Mouse (Mus musculus) brain, embryonic 14.5 days (tissue): ENCODE data around the gene Thada. TPM values are rescaled to one million over a fixed set of nuclear protein-coding genes. Genes with fewer than 3 reads are reported as not detected.
A peak's percentile ranks its signal among the peaks of the same experiment; 100 is the strongest.

Source experiments
- DNase-seq: peaks from one replicate; pipeline ENCODE4 v3.0.0-alpha.2; 2011; ENCODE audit warnings: low read depth
- CTCF ChIP-seq: fragments of 200-500 bp; IDR thresholded peaks from 2 replicates; pipeline ENCODE4 v1.5.1; 2012; ENCODE audit warnings: inconsistent platforms, mild to moderate bottlenecking, moderate library complexity, borderline replicate concordance; ENCODE audit not compliant: insufficient read depth, insufficient read length; ENCODE audit errors: extremely low read depth
- POLR2A ChIP-seq: fragments of 200-500 bp; IDR thresholded peaks from 2 replicates; pipeline ENCODE4 v1.6.1; 2012; ENCODE audit warnings: mild to moderate bottlenecking, inconsistent platforms, borderline replicate concordance; ENCODE audit not compliant: poor library complexity, insufficient read depth, insufficient read length, severe bottlenecking; ENCODE audit errors: extremely low read depth
- polyA plus RNA-seq: library from polyadenylated mRNA; depleted of rRNA; stranded (reverse); fragments of >200 nt; gene quantifications from 2 replicates; pipeline ENCODE4 v1.2.3, GENCODE M21; 2012

Thada gene
- polyA plus RNA-seq, 1 experiment, result 10.2 TPM

DNA sequence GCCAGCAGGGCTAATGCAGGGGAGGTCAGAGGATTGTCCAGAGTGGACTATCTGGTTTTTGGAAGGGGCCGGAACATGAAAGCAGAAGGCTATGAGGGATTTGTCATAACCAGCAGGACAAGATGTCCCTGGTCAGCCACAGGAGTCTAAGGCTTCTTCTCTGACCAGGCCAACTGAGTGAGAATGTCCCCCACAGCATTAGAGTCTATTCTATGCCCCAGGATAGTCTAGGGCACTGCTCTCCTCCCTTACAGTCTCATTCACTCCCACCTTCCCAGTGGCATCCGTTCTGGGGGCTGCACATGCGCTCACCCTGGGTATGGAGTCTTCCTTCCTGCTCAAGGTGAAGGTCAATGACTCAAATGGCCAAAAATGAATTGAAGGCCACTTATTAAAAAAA lies 258.4 kb downstream of the Thada start:
- TF ChIP-seq CTCF (no peak), POLR2A (no peak)
- DNase-seq, result no peak

- no peak for TF ChIP-seq POLR2A
- TF ChIP-seq CTCF, result no peak
- peak; percentile 41 for DNase-seq
These were observed 259.8 kb downstream of the Thada start for GRCm38 (mm10) chr17:84206239-84206638.

DNA sequence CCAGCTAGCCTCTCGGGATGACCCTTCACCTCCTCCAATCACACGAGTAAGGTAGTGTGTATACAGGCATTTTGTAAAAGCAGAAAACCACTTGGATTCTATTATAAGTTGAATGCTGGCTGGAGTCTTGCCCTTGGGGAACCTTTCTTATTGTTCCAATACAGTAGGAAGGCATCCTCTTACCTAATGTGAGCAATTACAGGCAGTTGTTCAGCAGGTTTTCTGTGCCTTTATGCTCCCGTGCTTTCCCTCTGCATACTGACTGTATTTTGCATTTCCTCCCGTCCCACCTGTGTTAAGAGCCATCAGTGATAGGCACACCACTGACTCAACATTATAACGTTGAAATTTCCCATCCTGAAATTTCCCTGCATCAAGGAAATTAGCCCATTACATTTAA lies 261.0 kb downstream of the Thada start:
- no peak for DNase-seq
- TF ChIP-seq CTCF, result no peak
- no peak for TF ChIP-seq POLR2A

DNA sequence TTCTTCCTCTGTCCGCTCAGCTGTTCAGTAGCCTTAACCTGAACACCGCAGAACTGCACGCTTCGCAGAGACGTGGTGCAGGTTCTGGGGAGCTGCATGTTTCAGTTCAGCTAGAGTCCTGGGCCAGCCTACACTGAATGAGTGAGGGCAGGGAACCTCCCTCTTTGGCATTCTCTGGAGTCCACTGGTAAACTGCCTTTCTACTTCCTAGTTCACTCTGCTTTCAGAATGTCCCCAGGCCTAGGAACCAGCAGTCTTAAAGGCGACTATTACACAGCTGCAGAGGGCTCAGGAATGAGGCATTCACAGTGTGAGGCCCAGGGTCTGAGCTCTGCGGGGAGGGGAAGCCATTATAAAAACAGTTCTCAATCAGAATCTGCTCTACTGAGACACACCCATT lies 262.7 kb downstream of the Thada start:
- no peak for TF ChIP-seq CTCF
- no peak for TF ChIP-seq POLR2A
- DNase-seq, result no peak

DNA sequence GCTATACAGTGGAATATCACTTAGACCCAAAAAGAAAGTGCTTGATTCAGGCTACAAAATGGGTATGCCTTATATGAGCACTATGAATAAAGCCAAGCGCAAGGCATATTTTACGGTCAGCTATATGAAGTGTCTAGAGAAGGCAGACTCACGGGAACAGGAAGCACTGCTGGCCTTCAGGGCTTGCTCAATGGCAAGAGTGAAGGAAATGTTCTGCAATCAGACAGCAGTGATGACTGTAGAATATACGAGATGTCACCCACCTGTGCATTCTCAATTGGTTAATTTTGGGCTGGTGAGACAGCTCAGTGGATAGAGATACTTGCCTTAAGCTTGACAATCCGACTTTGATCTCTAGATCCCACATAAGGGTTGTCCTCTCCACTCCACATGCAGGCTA lies 264.8 kb downstream of the Thada start:
- DNase-seq, result no peak
- no peak for TF ChIP-seq POLR2A

DNA sequence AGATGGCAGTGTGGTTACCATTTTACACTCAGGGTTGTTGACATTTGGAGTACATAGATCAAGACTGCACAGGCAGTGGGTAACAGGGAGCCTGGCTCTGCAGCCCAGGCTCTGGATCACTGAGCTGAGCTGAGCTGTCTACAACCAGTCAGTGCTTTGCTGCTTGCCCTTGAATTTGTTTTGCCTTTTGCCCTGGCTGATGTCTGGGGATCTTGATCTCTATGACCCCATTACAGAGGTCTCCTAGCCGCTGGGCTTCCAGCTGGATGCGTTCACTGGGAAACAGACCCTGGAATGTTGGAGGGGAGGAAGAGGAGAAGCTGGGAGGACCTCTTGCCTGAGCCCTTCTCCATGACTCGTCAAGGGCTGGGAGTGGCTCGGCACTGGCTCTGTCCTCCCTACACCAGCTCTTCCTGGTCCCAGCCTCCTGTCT lies 268.1 kb downstream of the Thada start:
- TF ChIP-seq CTCF (no peak), POLR2A (no peak)
- DNase-seq, result no peak

- DNase-seq, result no peak
- TF ChIP-seq POLR2A (no peak), CTCF (no peak)
These were observed 269.7 kb downstream of the Thada start for GRCm38 (mm10) chr17:84196329-84196728.

DNA sequence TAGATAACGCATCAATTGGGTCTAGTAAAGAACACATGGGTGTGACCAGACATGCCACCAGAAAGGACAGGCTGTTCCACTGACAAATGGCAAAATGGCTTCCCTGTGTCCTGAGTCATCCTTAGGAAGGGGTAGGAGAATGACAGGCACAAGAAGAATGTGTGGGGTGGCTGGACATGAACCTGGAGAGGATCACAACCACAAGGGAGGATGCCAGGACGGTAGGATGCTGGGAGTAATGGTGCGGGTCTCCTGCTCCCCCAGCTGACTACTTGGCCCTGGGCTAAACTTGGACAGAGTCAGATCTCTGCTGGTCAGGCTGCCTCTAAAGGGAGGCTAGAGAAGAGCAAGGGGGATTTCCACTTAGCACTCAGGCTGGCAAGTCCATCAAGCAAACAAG lies 270.2 kb downstream of the Thada start:
- TF ChIP-seq CTCF (no peak), POLR2A (no peak)

DNA sequence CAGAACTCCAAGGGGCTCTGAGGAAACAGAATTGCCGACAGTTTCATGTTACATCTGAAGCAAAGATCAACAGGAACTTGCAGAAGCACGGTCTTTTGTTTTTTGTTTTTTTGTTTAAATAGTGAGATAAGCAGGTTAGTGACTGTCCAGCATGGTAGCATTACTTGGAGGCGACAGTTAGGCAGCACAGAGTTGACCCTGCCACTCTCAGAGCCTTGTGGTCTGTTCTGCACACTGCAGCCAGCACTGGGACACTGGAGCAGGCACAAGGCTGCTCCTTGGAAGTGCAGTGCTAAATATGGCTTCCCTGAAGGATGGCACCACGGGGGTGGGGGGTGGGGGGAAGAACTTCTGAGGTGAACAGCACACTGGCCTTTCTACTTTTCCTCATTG lies 271.0 kb downstream of the Thada start:
- DNase-seq, result no peak
- TF ChIP-seq CTCF (no peak), POLR2A (no peak)

More for the DNA sequence above, 270.2 kb downstream of the Thada start:
- no peak for DNase-seq

DNA sequence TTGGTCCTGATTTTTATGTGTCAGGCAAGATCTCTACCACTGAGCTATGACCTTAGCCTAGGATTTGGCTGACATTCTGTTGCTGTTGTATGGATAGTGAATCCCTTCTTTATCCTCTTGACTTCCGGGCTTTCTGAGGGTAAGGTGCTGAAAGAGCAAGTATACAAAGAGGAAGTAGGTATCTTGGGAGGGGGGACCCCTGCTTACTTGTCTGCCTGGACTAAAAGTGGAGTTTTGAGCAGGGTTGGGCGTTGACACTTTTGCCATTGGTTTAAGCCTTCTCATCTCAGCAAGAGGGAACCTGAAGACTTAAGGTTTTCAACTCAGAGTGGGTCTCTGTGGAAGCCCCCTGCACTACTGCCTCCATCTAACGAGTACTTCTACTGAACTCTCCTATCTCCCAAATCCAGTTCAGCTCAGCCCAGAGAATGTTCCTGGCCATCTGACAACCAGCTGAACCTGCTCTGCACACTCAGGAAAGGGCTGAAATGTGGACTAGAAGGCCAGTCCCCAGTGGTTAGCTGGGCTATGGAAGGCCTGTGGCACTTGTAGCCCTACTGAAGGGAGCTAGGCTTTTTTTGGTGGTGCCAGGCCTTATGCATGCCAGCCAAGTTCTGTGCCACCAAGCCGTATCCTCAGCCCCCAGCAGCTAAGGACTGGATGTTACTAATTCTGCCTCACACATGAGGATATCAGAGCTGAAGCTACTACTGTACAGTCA lies 271.6 kb downstream of the Thada start:
- DNase-seq, result no peak
- TF ChIP-seq CTCF (no peak), POLR2A (no peak)

- TF ChIP-seq POLR2A (no peak), CTCF (no peak)
- no peak for DNase-seq
These were observed 272.6 kb downstream of the Thada start for GRCm38 (mm10) chr17:84193411-84193810.

DNA sequence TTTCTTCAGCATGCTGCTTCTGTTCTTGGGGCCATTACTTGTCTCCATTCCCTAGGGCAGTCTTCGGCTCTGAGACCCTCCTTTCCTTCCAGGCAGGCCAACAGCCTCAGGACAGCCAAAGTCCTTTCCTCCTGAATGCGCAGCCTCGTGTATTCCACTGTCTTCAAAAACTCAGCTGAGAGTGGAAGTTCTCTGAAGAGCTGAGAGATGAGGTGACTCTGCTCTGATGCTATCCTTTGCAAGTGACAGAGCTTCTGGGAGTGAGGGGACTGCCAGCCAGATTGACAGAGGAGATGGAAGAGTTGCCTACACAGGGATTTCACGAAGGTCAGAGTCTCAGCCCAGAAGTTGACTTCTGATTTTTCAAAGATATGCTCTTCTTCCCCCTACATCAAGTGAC lies 274.1 kb downstream of the Thada start:
- TF ChIP-seq CTCF (no peak), POLR2A (no peak)
- no peak for DNase-seq
